Mouse (Mus musculus): Measurements from ENCODE around the gene Gtf3c5. TPM values are rescaled to one million over a fixed set of nuclear protein-coding genes. Genes with fewer than 3 reads are reported as not detected.
A peak's percentile ranks its signal among the peaks of the same experiment; 100 is the strongest.

Gene Gtf3c5
- polyA plus RNA-seq, 1 experiment from 2014 or later: 28.0 TPM

GRCm38 (mm10) chr2:28525943-28526876, 57.3 kb downstream of the Gtf3c5 start:
- no peak for ATAC-seq (ENCODE audit: low read depth)
- Histone ChIP-seq H3K9ac (replicated peaks; ENCODE audit: low read depth, low read length) (peak overlapping the region; percentile 26; the same call in 1 of the 2 replicates), H3K9me3 (ENCODE audit: control insufficient read depth, low read length) (no peaks in the 10 kb centered on the region), H3K27me3 (ENCODE audit: control insufficient read depth, insufficient read depth, low read length) (no peaks in the 10 kb centered on the region), H3K4me3 (ENCODE audit: low read depth, low read length) (no peak overlapping the region), H3K36me3 (ENCODE audit: control insufficient read depth, insufficient read depth, low read length) (no peaks in the 10 kb centered on the region), H3K4me2 (ENCODE audit: low read depth, low read length) (no peak overlapping the region), H3K4me1 (ENCODE audit: control insufficient read depth, insufficient read depth, low read length) (peaks cover 50% of the 10 kb centered on the region), H3K27ac (ENCODE audit: low read depth, low read length) (peak overlapping the region; percentile 80)
- WGBS: 36% methylated on average over 12 of the region's 12 CpGs

- H3K9me3 ChIP-seq (ENCODE audit: control insufficient read depth, low read length): no peaks in the 10 kb centered on the region
- H3K4me2 ChIP-seq (ENCODE audit: low read depth, low read length): no peak overlapping the region
- H3K4me1 ChIP-seq (ENCODE audit: control insufficient read depth, insufficient read depth, low read length): peaks cover 44% of the 10 kb centered on the region
- peak overlapping the region; percentile 80 for H3K27ac ChIP-seq (ENCODE audit: low read depth, low read length)
- ATAC-seq (ENCODE audit: low read depth): peak; percentile 39
- H3K27me3 ChIP-seq (ENCODE audit: control insufficient read depth, insufficient read depth, low read length): no peaks in the 10 kb centered on the region
- 11% methylated on average over 11 of the region's 11 CpGs for WGBS
- peak overlapping the region; percentile 26; the same call in 1 of the 2 replicates for H3K9ac ChIP-seq (replicated peaks; ENCODE audit: low read depth, low read length)
- no peaks in the 10 kb centered on the region for H3K36me3 ChIP-seq (ENCODE audit: control insufficient read depth, insufficient read depth, low read length)
- no peak overlapping the region for H3K4me3 ChIP-seq (ENCODE audit: low read depth, low read length)
Measured at GRCm38 (mm10) chr2:28525219-28525942, 58.2 kb downstream of the Gtf3c5 start.

- no peaks in the 10 kb centered on the region for H3K9me3 ChIP-seq (ENCODE audit: control insufficient read depth, low read length)
- WGBS: 84% methylated on average over 10 of the region's 10 CpGs
- H3K4me3 ChIP-seq (ENCODE audit: low read depth, low read length): no peak overlapping the region
- ATAC-seq (ENCODE audit: low read depth): no peak
- no peaks in the 10 kb centered on the region for H3K36me3 ChIP-seq (ENCODE audit: control insufficient read depth, insufficient read depth, low read length)
- peaks cover 38% of the 10 kb centered on the region for H3K4me1 ChIP-seq (ENCODE audit: control insufficient read depth, insufficient read depth, low read length)
- H3K27me3 ChIP-seq (ENCODE audit: control insufficient read depth, insufficient read depth, low read length): no peaks in the 10 kb centered on the region
- H3K9ac ChIP-seq (replicated peaks; ENCODE audit: low read depth, low read length): no peak overlapping the region
- 0 out of 2 replicates have a peak overlapping the region, but pooled peaks have one; percentile 80 for H3K27ac ChIP-seq (ENCODE audit: low read depth, low read length)
- H3K4me2 ChIP-seq (ENCODE audit: low read depth, low read length): no peak overlapping the region
Measured at GRCm38 (mm10) chr2:28524406-28524805, 59.1 kb downstream of the Gtf3c5 start.

GRCm38 (mm10) chr2:28523643-28524117, 59.9 kb downstream of the Gtf3c5 start:
- Histone ChIP-seq H3K4me1 (ENCODE audit: control insufficient read depth, insufficient read depth, low read length) (peaks cover 36% of the 10 kb centered on the region), H3K36me3 (ENCODE audit: control insufficient read depth, insufficient read depth, low read length) (no peaks in the 10 kb centered on the region), H3K27ac (ENCODE audit: low read depth, low read length) (0 out of 2 replicates have a peak overlapping the region, but pooled peaks have one; percentile 1), H3K9me3 (ENCODE audit: control insufficient read depth, low read length) (no peaks in the 10 kb centered on the region), H3K9ac (replicated peaks; ENCODE audit: low read depth, low read length) (no peak overlapping the region), H3K4me2 (ENCODE audit: low read depth, low read length) (no peak overlapping the region), H3K4me3 (ENCODE audit: low read depth, low read length) (no peak overlapping the region), H3K27me3 (ENCODE audit: control insufficient read depth, insufficient read depth, low read length) (no peaks in the 10 kb centered on the region)
- WGBS: 9% methylated on average over 5 of the region's 5 CpGs
- ATAC-seq (ENCODE audit: low read depth): peak; percentile 84

GRCm38 (mm10) chr2:28522166-28522565, 61.4 kb downstream of the Gtf3c5 start:
- no peak for ATAC-seq (ENCODE audit: low read depth)
- Histone ChIP-seq H3K9me3 (ENCODE audit: control insufficient read depth, low read length) (no peaks in the 10 kb centered on the region), H3K27ac (ENCODE audit: low read depth, low read length) (no peak overlapping the region)

GRCm38 (mm10) chr2:28521571-28522151, 61.9 kb downstream of the Gtf3c5 start:
- H3K9me3 ChIP-seq (ENCODE audit: control insufficient read depth, low read length): no peaks in the 10 kb centered on the region
- no peak overlapping the region for H3K4me3 ChIP-seq (ENCODE audit: low read depth, low read length)
- no peaks in the 10 kb centered on the region for H3K27me3 ChIP-seq (ENCODE audit: control insufficient read depth, insufficient read depth, low read length)
- no peak for ATAC-seq (ENCODE audit: low read depth)
- H3K4me2 ChIP-seq (ENCODE audit: low read depth, low read length): no peak overlapping the region
- H3K9ac ChIP-seq (replicated peaks; ENCODE audit: low read depth, low read length): no peak overlapping the region
- no peak overlapping the region for H3K27ac ChIP-seq (ENCODE audit: low read depth, low read length)
- WGBS: 85% methylated on average over 6 of the region's 6 CpGs
- no peaks in the 10 kb centered on the region for H3K36me3 ChIP-seq (ENCODE audit: control insufficient read depth, insufficient read depth, low read length)
- H3K4me1 ChIP-seq (ENCODE audit: control insufficient read depth, insufficient read depth, low read length): peaks cover 47% of the 10 kb centered on the region

More at GRCm38 (mm10) chr2:28522166-28522565, 61.4 kb downstream of the Gtf3c5 start:
- no peak overlapping the region for H3K4me2 ChIP-seq (ENCODE audit: low read depth, low read length)
- H3K27me3 ChIP-seq (ENCODE audit: control insufficient read depth, insufficient read depth, low read length): no peaks in the 10 kb centered on the region
- H3K36me3 ChIP-seq (ENCODE audit: control insufficient read depth, insufficient read depth, low read length): no peaks in the 10 kb centered on the region
- no peak overlapping the region for H3K4me3 ChIP-seq (ENCODE audit: low read depth, low read length)
- peaks cover 44% of the 10 kb centered on the region for H3K4me1 ChIP-seq (ENCODE audit: control insufficient read depth, insufficient read depth, low read length)
- 92% methylated on average over 4 of the region's 4 CpGs for WGBS
- no peak overlapping the region for H3K9ac ChIP-seq (replicated peaks; ENCODE audit: low read depth, low read length)

- ATAC-seq (ENCODE audit: low read depth): no peak
- H3K27ac ChIP-seq (ENCODE audit: low read depth, low read length): no peak overlapping the region
Measured at GRCm38 (mm10) chr2:28520581-28520980, 63.0 kb downstream of the Gtf3c5 start.

GRCm38 (mm10) chr2:28518231-28518630, 65.3 kb downstream of the Gtf3c5 start:
- H3K4me2 ChIP-seq (ENCODE audit: low read depth, low read length): peak overlapping the region; percentile 1; the same call in 1 of the 2 replicates
- ATAC-seq (ENCODE audit: low read depth): no peak
- H3K4me1 ChIP-seq (ENCODE audit: control insufficient read depth, insufficient read depth, low read length): peaks cover 47% of the 10 kb centered on the region
- no peaks in the 10 kb centered on the region for H3K36me3 ChIP-seq (ENCODE audit: control insufficient read depth, insufficient read depth, low read length)
- no peak overlapping the region for H3K4me3 ChIP-seq (ENCODE audit: low read depth, low read length)
- 10% methylated on average over 2 of the region's 2 CpGs for WGBS
- H3K27ac ChIP-seq (ENCODE audit: low read depth, low read length): no peak overlapping the region
- no peaks in the 10 kb centered on the region for H3K27me3 ChIP-seq (ENCODE audit: control insufficient read depth, insufficient read depth, low read length)
- H3K9me3 ChIP-seq (ENCODE audit: control insufficient read depth, low read length): no peaks in the 10 kb centered on the region
- H3K9ac ChIP-seq (replicated peaks; ENCODE audit: low read depth, low read length): no peak overlapping the region

More at GRCm38 (mm10) chr2:28520581-28520980, 63.0 kb downstream of the Gtf3c5 start:
- Histone ChIP-seq H3K9me3 (ENCODE audit: control insufficient read depth, low read length) (no peaks in the 10 kb centered on the region), H3K4me2 (ENCODE audit: low read depth, low read length) (no peak overlapping the region), H3K4me3 (ENCODE audit: low read depth, low read length) (no peak overlapping the region), H3K36me3 (ENCODE audit: control insufficient read depth, insufficient read depth, low read length) (no peaks in the 10 kb centered on the region), H3K9ac (replicated peaks; ENCODE audit: low read depth, low read length) (no peak overlapping the region), H3K4me1 (ENCODE audit: control insufficient read depth, insufficient read depth, low read length) (peaks cover 48% of the 10 kb centered on the region), H3K27me3 (ENCODE audit: control insufficient read depth, insufficient read depth, low read length) (no peaks in the 10 kb centered on the region)
- 66% methylated on average over 5 of the region's 5 CpGs for WGBS
